Mouse (Mus musculus) testis, adult 2 months (tissue): ENCODE measurements around the gene Ascl3.

Experiments
- CTCF ChIP-seq: fragments of 200-500 bp; IDR thresholded peaks from 2 replicates; pipeline ENCODE4 v1.5.1; 2012; ENCODE audit warnings: low read depth, mild to moderate bottlenecking, inconsistent platforms, low read length, moderate library complexity; ENCODE audit not compliant: control insufficient read depth, insufficient read depth, insufficient replicate concordance
- POLR2A ChIP-seq: fragments of 200-500 bp; IDR thresholded peaks from 2 replicates; pipeline ENCODE4 v1.6.1; 2012; ENCODE audit warnings: low read depth, mild to moderate bottlenecking, inconsistent platforms, low read length, moderate library complexity; ENCODE audit not compliant: control insufficient read depth

DNA sequence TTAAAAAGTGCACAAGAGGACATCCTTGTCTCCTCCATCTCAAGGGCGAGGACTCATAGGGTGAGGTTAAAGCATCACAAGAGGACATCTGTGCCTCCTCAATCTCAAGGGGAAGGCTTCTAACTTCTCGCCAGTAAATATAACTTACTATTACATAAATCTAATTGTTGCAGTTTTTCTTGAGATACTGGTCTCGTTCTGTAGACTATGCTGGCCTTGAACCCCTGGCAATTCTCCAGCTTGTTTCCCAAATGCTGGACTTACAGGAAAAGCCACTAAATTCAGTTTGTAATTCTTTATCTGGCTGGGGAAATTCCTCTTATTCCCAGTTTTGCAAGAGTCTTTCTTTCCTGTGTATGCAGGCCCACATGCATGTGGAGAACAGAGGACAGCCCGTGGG is 3.3 kb upstream of the Ascl3 start:
- TF ChIP-seq CTCF (no peak), POLR2A (no peak)
